Mouse (Mus musculus) lung, postnatal 25 days (tissue): ENCODE results near the gene Ccnt1.

ENCODE experiments used
- DNase-seq: peaks from one replicate; pipeline ENCODE4 v3.0.0; 2022; ENCODE audit warnings: low spot score

The Ccnt1 gene

DNA sequence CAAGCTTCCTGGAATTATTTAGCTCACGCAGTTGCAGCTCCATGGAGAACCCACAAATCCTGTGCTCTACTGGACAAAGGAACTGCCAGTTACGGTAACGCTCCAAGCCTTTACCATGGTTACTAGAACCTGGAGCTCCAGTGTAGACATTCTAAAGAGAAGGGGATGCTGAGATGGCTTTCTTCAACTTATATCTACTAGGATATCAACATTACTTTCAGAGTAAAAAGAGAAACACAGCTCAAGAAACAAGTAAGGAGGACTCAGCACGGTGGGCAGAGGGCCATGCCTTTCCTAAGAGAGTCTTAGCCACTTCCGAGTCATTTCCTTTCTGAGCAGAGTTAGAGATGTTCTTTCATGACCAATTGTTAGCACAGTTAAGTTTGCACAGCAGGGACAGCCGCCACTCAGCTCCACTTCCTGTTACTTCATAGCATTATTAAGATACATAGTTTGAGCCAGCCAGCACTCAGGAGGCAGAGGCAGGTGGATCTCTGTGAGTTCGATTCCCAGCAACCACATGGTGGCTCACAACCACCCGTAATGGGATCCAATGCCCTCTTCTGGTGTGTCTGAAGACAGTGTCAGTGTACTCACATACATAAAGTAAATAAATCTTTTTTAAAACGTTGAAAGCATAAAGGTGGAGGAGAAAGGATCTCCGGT lies at the start of gene Ccnt1, which contains the start of gene 4930415O20Rik:
Gene Ccnt1 (minus strand): TSS at position 51 of the 666 bp plus-strand sequence.
Gene 4930415O20Rik (plus strand): TSS at position 132 of the 666 bp plus-strand sequence.
- DNase-seq: no peak

DNA sequence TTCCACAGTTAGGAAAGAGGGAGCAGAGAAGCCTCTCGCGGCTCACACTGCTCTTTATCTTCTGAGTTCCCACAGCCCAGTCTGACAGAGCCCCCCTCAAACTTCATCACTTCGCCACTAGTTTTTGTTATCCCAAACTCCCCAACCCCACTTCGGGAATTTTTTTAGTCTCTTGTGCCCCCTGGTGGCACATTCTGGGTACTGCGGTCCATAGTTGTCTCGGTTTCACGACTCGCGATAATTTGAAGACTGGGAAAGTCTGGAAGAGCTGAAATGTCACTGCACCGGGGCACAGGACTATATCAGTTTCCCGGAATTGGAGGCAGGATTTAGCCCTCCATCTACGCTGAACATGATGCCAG lies 46.4 kb upstream of the Ccnt1 start:
- DNase-seq: peak; percentile 66

DNA sequence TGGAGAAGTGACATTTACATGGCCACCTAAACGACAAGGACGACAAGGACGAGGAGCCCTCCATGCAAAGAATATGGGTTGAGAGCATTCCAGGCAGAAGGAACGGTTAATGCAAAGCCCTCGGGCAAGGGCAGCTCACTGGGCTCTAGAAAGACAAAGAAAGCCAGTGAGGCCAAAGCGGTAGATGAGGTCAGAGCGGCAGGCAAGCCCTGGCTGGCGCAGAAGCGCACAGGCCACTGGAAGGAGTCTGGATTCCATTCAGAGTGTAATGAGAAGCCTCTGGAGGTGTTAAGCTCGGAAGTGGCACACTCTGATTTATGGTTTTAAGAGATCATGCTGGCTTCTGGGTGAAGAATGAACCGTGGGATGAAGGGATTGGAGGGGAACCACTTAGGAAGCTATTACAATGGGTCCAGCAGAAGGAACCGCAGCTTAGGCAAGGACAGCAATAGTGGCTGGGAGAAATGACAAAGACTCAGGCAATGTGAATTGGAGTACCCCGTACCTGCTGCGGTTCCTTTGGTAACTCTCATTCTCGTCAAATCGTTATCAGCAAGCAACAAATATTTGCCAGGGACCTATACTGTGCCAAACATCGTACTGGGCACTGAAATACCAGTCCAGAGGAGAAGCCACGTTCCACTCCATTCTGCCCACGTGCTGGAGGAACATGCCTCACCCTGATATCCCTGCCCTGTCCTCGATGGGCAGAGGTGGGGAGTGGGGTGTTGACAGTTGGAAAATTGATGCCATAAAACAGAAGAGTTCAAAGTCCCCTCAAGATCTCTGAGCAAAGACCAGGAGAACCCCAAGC lies 45.8 kb upstream of the Ccnt1 start:
- no peak for DNase-seq

DNA sequence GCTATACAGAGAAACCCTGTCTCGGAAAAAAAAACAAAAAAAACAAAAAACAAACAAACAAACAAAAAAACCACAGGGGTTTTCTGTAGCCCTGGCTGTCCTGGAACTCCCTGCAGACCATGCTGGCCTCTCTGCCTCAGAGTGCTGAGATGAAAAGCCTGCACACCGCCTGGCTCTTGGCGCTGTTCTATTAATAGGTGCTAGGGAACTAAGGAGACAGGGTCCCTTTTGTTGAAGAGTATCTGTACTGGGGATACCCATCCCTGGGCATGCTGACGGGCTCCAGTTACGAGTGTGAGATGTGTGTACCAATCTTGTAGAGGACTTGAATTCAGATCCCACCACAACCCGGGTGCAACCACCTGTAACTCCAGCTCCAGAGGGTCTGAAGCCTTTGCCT lies 45.0 kb upstream of the Ccnt1 start:
- no peak for DNase-seq

DNA sequence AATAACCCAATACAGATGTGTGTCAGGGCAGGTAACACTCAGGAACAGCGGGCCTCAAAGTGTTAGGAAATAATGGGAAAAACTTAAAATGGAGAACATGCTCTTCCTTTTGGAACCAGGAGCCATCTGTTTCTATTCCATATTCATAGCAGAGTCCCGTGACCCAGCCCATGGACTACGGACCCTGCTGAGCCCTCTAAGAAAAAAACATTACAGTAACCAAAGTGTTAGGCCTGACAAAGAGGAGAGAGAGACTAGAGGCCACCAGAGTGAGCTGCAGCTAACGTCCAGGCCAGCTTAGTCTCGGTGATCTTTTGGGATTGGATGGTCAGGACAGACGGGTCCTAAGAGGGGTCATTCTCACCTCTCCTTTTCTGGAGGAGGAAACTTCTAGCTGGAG lies 44.2 kb upstream of the Ccnt1 start:
- DNase-seq: no peak

DNA sequence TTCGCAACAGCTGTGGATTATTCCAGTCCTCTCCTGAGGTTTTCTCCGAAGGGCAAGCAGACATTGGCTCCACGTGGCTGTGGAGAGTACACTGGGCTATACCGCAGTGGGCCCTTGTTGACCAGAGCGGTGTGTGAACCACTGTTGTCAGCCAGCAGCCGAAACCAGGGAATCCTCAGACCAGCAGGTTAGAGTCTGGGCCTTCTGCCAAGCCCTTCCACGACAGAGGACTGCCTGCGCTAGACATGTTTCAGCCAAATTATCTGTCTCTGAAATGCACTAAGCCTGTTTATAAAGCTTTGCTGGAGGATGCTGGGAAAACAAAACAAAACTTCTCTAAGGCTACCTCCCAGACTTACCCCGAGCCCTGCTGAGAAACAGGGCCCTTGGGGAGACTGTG lies 43.8 kb upstream of the Ccnt1 start:
- no peak for DNase-seq

DNA sequence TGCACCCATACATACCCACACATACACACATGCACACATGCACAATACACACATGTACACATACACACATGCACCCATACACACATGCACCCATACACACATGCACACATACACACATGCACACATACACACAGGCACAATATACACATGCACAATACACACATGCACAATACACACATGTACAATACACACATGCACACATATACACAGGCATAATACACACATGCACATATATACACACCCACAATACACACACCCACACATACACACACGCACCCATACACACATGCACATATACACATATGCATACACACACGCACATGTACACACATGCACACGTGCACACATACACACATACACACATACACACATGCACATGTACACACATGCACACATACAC lies 41.5 kb upstream of the Ccnt1 start:
- DNase-seq: no peak

DNA sequence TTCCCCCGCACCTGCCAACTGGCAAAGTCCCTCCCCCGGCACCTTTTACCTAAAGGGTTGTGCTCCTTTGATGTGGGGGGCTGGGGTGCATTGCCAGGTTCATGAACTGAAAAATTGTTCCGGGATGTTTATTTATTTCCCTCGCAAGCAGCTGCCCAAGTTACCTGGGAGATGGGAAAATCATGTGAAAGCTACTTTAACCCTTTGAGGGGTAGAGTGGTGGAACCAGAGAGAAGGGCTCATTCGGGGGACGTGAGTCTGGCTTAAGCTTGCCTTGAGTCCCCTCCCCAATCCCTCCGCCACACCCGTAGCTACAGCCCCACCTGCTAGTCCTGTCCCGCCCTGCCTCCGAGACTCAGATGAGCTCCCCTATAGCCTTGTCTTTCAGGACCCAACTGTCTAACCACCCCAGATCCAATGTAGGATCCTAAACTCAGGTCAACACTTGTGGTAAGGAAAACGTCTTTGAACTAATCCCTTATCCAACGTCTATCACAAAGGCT lies 39.5 kb upstream of the Ccnt1 start:
- DNase-seq: peak; percentile 57

DNA sequence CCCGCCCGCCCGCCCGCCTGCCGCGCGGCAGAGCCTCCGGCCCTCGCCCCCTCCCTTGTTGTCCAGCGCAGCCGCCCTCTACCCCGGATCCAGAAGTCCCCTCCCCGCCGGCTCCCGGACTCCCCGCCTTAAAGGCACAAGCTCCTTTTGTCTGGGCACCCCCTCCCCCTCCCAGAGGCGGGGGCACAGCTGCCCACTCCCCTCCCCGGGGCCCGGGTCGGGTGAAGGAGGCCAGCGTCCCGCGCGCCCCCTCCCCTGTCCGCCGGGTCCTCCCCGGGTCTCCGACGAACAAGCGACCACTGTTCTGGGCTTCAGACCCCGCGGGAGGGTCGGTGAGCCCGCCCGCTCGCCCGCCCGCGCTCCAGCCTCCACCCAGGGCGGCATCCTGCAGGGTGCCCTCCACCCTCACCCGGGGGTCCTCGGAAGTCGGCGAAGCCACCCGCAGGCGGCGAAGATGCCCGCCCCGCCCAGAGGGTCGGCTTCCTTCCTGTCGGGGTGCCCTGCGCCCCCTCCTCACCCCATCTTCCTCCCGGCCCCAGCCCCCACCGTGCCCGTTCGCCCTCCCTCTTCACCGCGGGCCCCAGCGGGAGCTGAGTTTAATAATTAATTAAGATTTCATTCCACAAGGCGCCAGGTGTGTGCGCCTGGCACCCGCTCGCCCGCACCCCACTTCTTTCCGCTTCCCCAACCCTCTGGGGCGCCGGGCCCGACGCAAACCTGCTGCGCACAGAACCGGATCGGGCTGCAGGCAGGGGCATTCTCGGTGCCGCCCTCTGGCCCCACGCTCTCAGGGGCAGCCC lies 38.8 kb upstream of the Ccnt1 start, which contains the start of gene Adcy6:
Gene Adcy6 (minus strand): TSS at position 746 of the 800 bp plus-strand sequence.
- DNase-seq: peak; percentile 75

DNA sequence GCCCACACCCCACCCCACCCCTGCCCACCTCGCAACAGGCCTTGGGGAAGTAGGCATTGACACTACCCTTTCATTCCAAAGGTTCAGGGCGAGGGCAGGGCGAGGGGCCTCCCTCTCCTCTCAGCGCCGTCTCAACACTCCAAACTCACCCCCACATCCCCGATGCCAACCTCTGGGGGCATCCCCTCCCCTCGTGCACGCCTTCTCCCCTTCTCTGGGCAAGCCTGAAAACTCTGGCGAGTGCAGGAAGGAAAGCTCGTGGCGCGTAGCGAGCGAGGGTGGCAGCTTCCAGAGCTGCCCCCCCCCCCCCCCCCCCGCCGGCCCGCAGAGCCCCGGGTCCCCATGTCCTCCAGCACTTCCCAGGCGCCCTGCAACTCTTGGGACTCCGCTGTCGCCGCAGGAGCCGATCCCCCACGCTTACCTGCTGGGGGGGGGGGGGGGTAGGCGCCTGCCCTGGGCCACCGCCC lies 38.1 kb upstream of the Ccnt1 start:
- DNase-seq: peak; percentile 22

DNA sequence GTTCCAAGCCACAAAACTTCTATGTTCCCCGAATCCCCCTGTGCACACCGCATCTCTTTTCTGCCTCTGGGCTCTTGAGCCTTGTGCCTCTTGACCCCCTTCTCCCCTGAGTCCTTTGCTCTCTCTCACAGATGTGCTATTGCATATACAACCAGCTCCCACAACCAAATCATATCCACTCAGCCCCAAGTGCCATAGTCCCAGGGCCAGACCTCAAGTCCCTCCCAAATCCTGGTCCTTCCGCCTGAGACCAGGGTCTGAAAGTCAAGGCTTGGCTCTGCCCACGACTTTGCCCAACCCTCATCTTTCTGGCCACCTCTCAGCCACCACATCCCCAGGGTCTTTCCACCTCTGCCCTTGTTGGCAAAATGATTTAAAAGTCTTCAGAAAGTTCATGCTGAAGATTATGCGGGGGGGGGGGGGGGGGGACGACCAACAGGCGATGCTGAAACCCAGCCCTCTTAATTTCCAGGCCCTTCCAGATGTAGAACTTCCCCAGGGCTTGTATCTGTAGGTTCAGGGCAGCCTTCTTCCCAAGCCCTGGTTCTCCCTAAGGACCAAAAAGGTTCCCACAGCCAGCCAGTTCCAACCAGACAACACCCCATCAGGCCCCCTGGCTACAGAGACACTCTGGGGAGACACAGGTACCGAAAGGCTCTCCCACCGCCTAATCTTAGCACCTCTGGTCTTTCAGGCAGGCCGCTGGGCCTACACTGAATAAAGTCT lies 37.5 kb upstream of the Ccnt1 start:
- DNase-seq: no peak

DNA sequence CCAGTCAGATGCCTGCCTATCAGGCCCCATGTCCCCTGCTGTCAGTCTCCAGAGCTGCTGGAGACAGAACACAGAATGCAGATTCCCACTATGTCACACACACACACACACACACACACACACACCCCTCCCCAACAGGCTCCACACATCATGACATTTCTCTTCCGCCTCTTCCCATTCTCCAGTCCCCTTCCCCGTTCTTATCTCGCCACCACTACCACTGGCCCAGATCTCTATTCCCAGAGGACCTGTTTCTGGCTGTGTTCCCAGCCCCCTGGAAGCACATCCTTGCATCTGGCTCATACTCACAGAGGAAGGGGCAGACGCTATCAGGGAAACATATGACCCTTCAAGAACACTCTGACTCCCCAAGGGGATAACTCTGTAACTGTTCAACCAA lies 36.8 kb upstream of the Ccnt1 start:
- peak; percentile 35 for DNase-seq

DNA sequence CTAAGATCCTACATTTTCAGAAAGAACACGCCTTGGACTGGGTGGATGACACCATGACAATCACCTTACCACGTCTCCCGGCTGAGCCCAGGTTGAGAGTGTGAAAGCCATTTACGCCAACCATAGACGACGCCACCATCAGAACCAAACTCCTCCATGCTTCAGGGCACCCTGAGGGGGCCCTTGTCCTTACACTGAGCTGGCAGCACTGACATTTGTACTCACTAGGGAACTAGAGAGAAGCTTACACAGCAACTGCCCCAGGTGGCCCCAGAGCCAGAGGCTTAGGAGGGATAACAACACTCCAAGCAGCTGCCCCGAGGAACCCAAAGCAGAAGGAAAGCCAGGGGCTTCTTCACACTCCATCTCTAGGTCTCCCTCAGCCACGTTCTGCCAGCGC lies 36.0 kb upstream of the Ccnt1 start:
- no peak for DNase-seq

DNA sequence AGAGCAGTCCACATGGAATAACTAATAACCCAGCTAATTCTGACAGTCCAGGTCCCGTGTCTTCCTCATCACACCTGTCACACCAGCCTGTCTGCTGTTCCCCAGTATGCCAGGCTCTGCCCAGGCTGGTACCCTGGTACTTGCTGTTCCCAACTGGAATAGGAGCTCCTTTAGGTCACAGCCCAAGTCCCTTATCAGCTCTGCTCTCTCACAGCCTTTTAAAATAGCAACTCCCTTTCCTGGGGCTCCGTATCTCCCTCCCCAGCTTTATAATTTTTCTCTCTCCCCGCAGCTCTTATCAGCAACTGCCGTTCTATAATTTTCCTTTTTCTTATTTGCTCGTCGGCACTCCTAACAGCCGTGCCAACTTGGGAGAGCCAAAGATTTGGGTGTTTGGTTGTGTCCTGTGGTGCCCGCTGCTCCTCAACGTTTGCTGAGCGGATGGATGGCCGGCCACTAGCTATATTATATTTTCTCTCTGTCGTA lies 35.4 kb upstream of the Ccnt1 start:
- DNase-seq: no peak

DNA sequence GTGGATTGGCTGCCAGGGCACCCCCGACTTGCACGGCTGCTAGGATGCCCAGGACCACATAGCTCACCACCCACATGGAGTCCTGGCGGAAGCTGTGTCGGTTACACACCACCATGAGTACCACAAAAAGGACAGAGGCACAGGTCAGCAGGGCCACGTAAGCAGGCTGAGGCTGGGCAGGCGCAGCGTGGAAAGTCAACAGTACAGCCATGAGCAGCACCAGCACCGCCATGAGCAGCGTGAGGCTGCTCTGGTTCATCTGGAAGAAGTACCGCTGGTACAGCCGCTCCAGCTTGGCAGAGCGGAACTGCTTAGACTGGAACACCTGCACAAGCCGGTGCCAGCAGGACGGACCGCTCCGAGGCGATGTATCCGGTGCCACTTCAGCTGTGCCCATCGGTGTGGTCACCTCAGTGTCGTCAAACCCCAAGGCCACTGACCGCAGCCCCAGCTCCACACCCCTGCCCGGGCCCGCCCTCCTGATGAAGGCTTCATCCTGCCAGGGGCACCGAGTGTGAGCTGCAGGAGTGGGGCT lies 33.4 kb upstream of the Ccnt1 start:
- DNase-seq: no peak

DNA sequence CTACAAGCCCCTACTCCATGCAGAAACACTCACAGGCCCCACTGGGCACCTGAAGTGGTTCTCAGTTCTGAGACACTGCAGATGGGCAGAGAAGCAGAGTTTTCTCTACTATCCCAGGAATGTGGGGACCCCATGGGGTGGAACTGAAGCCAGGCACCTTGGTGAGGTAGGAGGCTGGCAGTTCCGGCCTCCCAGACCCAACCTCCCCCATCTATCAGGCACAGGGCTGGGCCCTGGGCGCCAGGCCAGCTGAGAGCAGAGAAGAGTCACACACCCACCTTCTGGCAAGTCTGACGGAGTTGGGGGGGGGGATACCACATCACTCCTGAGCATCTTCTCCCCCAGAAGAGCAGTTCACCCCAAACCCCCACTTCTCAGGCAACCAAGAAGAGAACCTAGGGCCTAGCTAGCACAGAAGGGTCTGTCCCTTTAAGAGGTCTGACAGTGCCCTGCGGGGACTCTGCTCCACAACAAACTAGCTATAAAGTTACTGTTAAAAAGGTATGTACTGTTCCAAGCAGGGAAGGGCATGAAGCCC lies 32.3 kb upstream of the Ccnt1 start:
- DNase-seq: no peak

DNA sequence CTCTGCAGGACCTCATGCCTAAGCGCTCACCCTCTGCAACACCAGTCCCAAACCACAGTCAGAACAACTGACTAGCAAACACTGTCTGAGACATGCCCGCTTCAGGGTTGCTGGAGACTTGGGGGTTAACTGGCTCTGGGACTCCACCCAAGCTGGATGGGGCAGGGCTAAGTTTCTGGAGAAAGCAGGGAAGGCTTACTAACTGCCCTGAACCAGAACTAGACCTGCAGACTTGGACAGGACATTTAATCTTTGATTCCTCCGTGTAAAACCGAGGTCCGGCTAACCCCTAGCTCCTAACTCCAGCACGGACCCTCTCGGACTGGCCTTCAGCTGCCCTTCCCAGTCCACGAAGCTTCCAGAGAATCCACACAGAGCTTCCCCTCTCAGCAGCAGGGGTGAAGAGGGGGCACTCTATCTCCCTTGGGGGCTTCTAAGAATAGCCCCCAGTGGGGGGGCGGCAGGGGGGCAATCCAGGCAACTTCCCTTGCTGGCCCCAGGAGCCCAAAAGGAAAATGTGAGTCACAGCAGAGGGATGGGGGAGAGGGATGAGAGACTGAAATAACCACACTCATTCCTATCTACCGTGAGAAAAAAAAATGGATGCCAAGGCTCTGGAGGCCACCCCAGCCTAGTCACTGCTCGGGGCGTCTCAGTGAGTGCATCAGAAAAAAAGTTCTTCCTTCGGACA lies 31.6 kb upstream of the Ccnt1 start:
- no peak for DNase-seq

DNA sequence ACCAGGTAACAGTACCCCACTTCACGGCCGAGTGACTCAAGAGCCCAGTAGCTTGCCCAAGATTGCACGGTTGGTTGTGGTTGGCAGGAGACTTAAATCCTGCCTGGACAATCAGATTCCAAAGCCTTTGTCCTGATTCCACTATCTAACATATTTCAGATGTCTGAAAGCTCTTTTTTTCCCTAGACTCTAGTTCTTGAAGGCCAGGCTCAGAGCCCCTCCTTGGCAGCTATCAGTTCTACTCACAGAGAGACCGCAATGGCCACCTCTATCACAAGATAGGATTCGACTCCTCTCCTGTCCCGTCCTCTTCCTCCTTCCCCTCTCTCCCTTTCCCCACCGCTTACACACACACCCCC lies 31.1 kb upstream of the Ccnt1 start:
- DNase-seq: no peak

DNA sequence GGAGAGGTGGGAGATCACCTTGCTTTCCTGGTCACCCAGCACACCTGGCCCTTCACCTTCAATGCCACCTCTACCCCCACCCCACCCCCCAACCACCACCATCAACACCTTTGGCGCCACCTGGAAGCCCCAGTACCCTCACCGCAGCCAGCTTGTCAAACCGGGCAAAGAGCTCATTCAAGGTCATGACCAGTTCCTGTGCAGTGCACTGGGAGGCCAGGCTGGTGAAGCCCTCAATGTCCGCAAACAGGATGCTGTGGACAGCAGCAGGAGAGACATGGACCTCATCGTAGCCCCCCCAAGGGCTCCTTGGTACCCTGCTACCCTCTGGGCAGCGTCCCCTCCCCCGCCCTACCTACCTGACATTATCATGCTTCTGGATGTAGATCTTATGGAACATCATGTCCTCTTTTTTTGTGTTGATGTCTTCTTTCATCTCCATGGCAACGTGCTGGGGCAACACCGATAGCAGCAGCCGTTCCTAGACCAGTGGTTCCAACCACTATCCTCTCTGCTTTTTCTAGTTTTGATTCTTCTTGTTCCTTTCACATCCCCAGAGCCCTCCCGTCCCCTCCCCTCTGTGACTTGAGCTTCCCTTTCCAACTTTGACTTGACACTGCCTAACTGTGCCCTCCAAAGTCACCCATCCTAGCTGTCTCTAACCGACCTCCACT lies 29.4 kb upstream of the Ccnt1 start:
- no peak for DNase-seq

DNA sequence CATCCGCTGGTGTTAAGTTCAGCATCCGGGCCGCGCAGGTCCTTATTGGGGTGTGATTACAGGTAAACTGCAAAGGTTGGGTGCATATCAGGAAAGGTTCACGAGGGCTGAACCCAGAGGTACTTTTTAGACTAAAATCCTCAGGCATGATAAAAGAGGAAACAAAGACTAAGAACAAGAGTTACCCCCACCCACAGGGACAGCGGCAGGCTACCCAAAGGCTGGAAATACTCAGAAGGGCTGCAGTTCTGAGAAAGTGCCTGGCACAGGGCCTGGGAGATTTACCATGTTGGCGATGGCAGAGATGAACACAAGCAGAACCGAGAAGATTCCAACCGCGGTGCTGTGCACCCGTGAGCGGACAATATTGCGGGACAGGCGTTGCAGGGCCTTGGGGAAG lies 25.9 kb upstream of the Ccnt1 start:
- DNase-seq: no peak
